In genomic region chr17:26838191-26838910, GRCm38 (mm10) we compare ENCODE assay signal across 14 mouse cellular contexts. TPM values are rescaled to one million over a fixed set of nuclear protein-coding genes. Genes with fewer than 3 reads are reported as not detected.
DNase-seq lines count a peak whose midpoint lies in the region; ATAC-seq lines count a peak whose summit lies in the region.
"Had no signal": no experiment of that assay in that cellular context is flagged by ENCODE, and none has a peak within 500 bp of the region (broad histone marks: within the 10 kb centered on the region; RNA-seq: fewer than 3 reads in every experiment).

No protein-coding gene starts in this region.

- H3K27ac ChIP-seq in intestine, embryonic 14.5 days (ENCODE audit: low read depth): no peak overlapping the region
- no peak overlapping the region for H3K27ac ChIP-seq in intestine, embryonic 16.5 days (ENCODE audit: low read length)
- no peak overlapping the region for H3K27ac ChIP-seq in embryonic facial prominence, embryonic 12.5 days
- no peak overlapping the region for H3K27ac ChIP-seq in limb, embryonic 13.5 days

- intact Hi-C loops in left cerebral cortex, postnatal 25 days (cut with DNase I): loop anchor here (2.0 kb wide), 1 partner anchor 14 kb away; no protein-coding TSS in a partner anchor

- ATAC-seq in intestine, embryonic 14.5 days (replicated peaks; ENCODE audit: low FRiP score, low TSS enrichment, low read depth): no peak
- no peak for ATAC-seq in intestine, embryonic 16.5 days
- no peak for ATAC-seq in embryonic facial prominence, embryonic 12.5 days (ENCODE audit: insufficient number of reproducible peaks, insufficient read depth, low FRiP score, low TSS enrichment)
- no peak for ATAC-seq in limb, embryonic 13.5 days (ENCODE audit: low FRiP score, low read depth)
- ATAC-seq: activated CD4-positive, CD25-positive, alpha-beta regulatory T cell, adult 4 months had no signal

- no peak overlapping the region for H3K4me2 ChIP-seq in intestine, embryonic 14.5 days (ENCODE audit: low read length)
- no peak overlapping the region for H3K4me2 ChIP-seq in intestine, embryonic 16.5 days (ENCODE audit: low read depth, low read length)
- H3K4me2 ChIP-seq in embryonic facial prominence, embryonic 12.5 days (replicated peaks): no peak overlapping the region
- H3K4me2 ChIP-seq in limb, embryonic 13.5 days (replicated peaks): peak overlapping the region; percentile 53; the same call in 1 of the 2 replicates

- H3K4me3 ChIP-seq in intestine, embryonic 14.5 days (ENCODE audit: low read depth, low read length): no peak overlapping the region
- no peak overlapping the region for H3K4me3 ChIP-seq in intestine, embryonic 16.5 days (ENCODE audit: low read length)
- H3K4me3 ChIP-seq in embryonic facial prominence, embryonic 12.5 days: peak overlapping the region; percentile 23; the same call in 1 of the 2 replicates
- H3K4me3 ChIP-seq in limb, embryonic 13.5 days: no peak overlapping the region; the same call in 1 of the 2 replicates
- H3K4me3 ChIP-seq: erythroblast, embryonic 14.5 days had no signal

- no peaks in the 10 kb centered on the region for H3K4me1 ChIP-seq in intestine, embryonic 14.5 days (replicated peaks; ENCODE audit: control insufficient read depth, insufficient read depth, low read length)
- peaks cover 11% of the 10 kb centered on the region for H3K4me1 ChIP-seq in intestine, embryonic 16.5 days (ENCODE audit: control insufficient read depth, insufficient read depth, low read length)
- peaks cover 4% of the 10 kb centered on the region; the same call in 1 of the 2 replicates for H3K4me1 ChIP-seq in embryonic facial prominence, embryonic 12.5 days
- H3K4me1 ChIP-seq in limb, embryonic 13.5 days: peaks cover 16% of the 10 kb centered on the region

- H3K36me3 ChIP-seq in intestine, embryonic 14.5 days (ENCODE audit: control insufficient read depth, insufficient read depth, low read length): no peaks in the 10 kb centered on the region
- H3K36me3 ChIP-seq in intestine, embryonic 16.5 days (ENCODE audit: control insufficient read depth, insufficient read depth, low read length): no peaks in the 10 kb centered on the region
- no peaks in the 10 kb centered on the region for H3K36me3 ChIP-seq in embryonic facial prominence, embryonic 12.5 days
- H3K36me3 ChIP-seq in limb, embryonic 13.5 days: no peaks in the 10 kb centered on the region

- H3K9ac ChIP-seq in intestine, embryonic 14.5 days (ENCODE audit: low read length): no peak overlapping the region
- H3K9ac ChIP-seq in intestine, embryonic 16.5 days (ENCODE audit: low read depth, low read length): no peak overlapping the region
- no peak overlapping the region for H3K9ac ChIP-seq in embryonic facial prominence, embryonic 12.5 days
- H3K9ac ChIP-seq in limb, embryonic 13.5 days: no peak overlapping the region

- 2% methylated on average over 37 of the region's 37 CpGs for WGBS in intestine, embryonic 14.5 days
- WGBS in intestine, embryonic 16.5 days: 1% methylated on average over 37 of the region's 37 CpGs
- 2% methylated on average over 36 of the region's 37 CpGs for WGBS in embryonic facial prominence, embryonic 12.5 days
- 1% methylated on average over 37 of the region's 37 CpGs for WGBS in limb, embryonic 13.5 days

- H3K9me3 ChIP-seq in intestine, embryonic 14.5 days (ENCODE audit: control insufficient read depth, low read length): no peaks in the 10 kb centered on the region
- no peaks in the 10 kb centered on the region for H3K9me3 ChIP-seq in intestine, embryonic 16.5 days (ENCODE audit: control insufficient read depth, low read length)
- H3K9me3 ChIP-seq in embryonic facial prominence, embryonic 12.5 days: no peaks in the 10 kb centered on the region
- H3K9me3 ChIP-seq in limb, embryonic 13.5 days: no peaks in the 10 kb centered on the region

- H3K27me3 ChIP-seq in intestine, embryonic 14.5 days (replicated peaks; ENCODE audit: control insufficient read depth, insufficient read depth, low read length): peaks cover 99% of the 10 kb centered on the region
- H3K27me3 ChIP-seq in intestine, embryonic 16.5 days (replicated peaks; ENCODE audit: control insufficient read depth, insufficient read depth, low read length): peaks cover 95% of the 10 kb centered on the region
- H3K27me3 ChIP-seq in embryonic facial prominence, embryonic 12.5 days: peaks cover 98% of the 10 kb centered on the region
- peaks cover 100% of the 10 kb centered on the region for H3K27me3 ChIP-seq in limb, embryonic 13.5 days

- DNase-seq in intestine, embryonic 14.5 days (ENCODE audit: low spot score): peak; percentile 67
- peak; percentile 30 for DNase-seq in R1 (ENCODE audit: low read depth, low spot score)
- no peak for DNase-seq in yolk sac, embryonic 10.5 days (ENCODE audit: low spot score)
- DNase-seq in left cerebral cortex, postnatal 25 days (ENCODE audit: low spot score in 2 of 2): no peak
- DNase-seq: cerebellum, adult 9-11 months; left cerebral cortex, postnatal 4 days; right cerebral cortex, adult 18-20 months; thymus, postnatal 36 days had no signal

RNA-seq across cellular contexts. Expression of gene Nkx2-5, which starts 6.5 kb away (rescaled TPM):
- polyA plus RNA-seq in intestine, embryonic 14.5 days (2014; fragmentation: Nextera tagmentation; extraction: Ambion mirVana): 0.11 TPM in 1 of 2 replicates, not detected in the other
- 0.09 TPM in 1 of 2 replicates, not detected in the other for polyA plus RNA-seq in intestine, embryonic 16.5 days (2015; fragmentation: Nextera tagmentation; extraction: Ambion mirVana)
- 2.6 and 3.1 TPM in 2 replicates for polyA plus RNA-seq in embryonic facial prominence, embryonic 12.5 days (2016; fragmentation: Nextera tagmentation; extraction: Ambion mirVana)
- polyA plus RNA-seq in limb, embryonic 13.5 days (2015; fragmentation: Nextera tagmentation; extraction: Ambion mirVana): not detected in 2 replicates
- total RNA-seq in left cerebral cortex, postnatal 25 days (2021): not detected
- total RNA-seq: layer of hippocampus, adult 8-10 months; left cerebral cortex, postnatal 4 days had no signal
- polyA plus RNA-seq: activated CD4-positive, CD25-positive, alpha-beta regulatory T cell, adult 4 months; erythroblast, embryonic 14.5 days had no signal

RNA-seq across cellular contexts. Expression of gene Bnip1, which starts 57.5 kb away (rescaled TPM):
- 44.3 and 51.2 TPM in 2 replicates for polyA plus RNA-seq in intestine, embryonic 14.5 days (2014; fragmentation: Nextera tagmentation; extraction: Ambion mirVana)
- polyA plus RNA-seq in intestine, embryonic 16.5 days (2015; fragmentation: Nextera tagmentation; extraction: Ambion mirVana): 47.6 and 52.0 TPM in 2 replicates
- polyA plus RNA-seq in embryonic facial prominence, embryonic 12.5 days (2016; fragmentation: Nextera tagmentation; extraction: Ambion mirVana): 53.6 and 58.6 TPM in 2 replicates
- 56.2 and 61.8 TPM in 2 replicates for polyA plus RNA-seq in limb, embryonic 13.5 days (2015; fragmentation: Nextera tagmentation; extraction: Ambion mirVana)
- total RNA-seq in left cerebral cortex, postnatal 25 days (2021): 10 to 100 TPM; 32.7 to 34.1 TPM

Comparison
In these comparisons a context has a peak if more than half of its experiments do, and no peak if none do; other contexts are left out.
1. DNase-seq: peak in intestine, embryonic 14.5 days (single experiment) and R1 (single experiment); none in yolk sac, embryonic 10.5 days (single experiment) and left cerebral cortex, postnatal 25 days (0 of 2).